Mouse (Mus musculus): ENCODE data around the gene Rab38.

DNA sequence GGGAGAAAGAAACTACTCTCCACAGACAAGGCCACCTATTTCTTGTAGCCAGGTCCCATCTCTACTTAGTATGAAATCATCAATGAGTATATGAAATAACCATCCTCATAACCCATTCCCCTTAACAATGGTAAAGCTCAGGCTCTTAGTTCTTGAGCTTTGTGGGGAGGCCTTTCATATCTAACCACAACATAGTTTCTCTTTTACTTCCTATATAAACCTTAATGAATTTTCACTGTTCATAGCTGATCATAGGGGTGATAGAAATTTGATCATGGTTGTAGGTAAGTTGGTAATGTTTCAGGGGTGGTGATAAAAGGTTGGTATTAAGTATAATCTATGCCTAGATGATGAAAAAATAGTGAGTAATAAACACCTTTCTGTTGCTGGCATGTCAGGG is 12.6 kb downstream of the Rab38 start:
- TF ChIP-seq POLR2A (IDR thresholded peaks at IDR 0.05; ENCODE audit: extremely low read depth, insufficient read depth, low read length) (no peak), CTCF (IDR thresholded peaks at IDR 0.05; ENCODE audit: extremely low read depth, insufficient read depth, low read length) (no peak)

Measured in cortical plate, adult 2 months (tissue).